Mouse (Mus musculus): ENCODE measurements at regions not wholly inside any gene's neighbourhood (a gene's known extent, or its start where the extent isn't known, plus 50 kb on each side); places are given as distances from the start of the nearest gene placed in this dataset.

- Histone ChIP-seq H3K36me3 (ENCODE audit: control insufficient read depth, insufficient read depth) (no peaks in the 10 kb centered on the region), H3K4me3 (ENCODE audit: low read length) (no peak overlapping the region), H3K9ac (ENCODE audit: low read length) (no peak overlapping the region), H3K9me3 (replicated peaks; ENCODE audit: control insufficient read depth, low read length) (no peaks in the 10 kb centered on the region), H3K27me3 (ENCODE audit: control insufficient read depth, insufficient read depth, low read length) (no peaks in the 10 kb centered on the region), H3K4me2 (ENCODE audit: low read depth, low read length) (no peak overlapping the region), H3K27ac (ENCODE audit: low read length) (no peak overlapping the region), H3K4me1 (ENCODE audit: control insufficient read depth, insufficient read depth, low read length) (no peaks in the 10 kb centered on the region; the same call in 1 of the 2 replicates)
- ATAC-seq (replicated peaks; ENCODE audit: extremely low read depth, insufficient read depth, low FRiP score) = no peak
- 50% methylated on average over 2 of the region's 2 CpGs for WGBS
These were observed 485.4 kb upstream of the Kif18a start for GRCm38 (mm10) chr2:108795145-108795544.

- no peak overlapping the region for H3K27ac ChIP-seq (ENCODE audit: low read length)
- WGBS = 90% methylated on average over 2 of the region's 2 CpGs
- ATAC-seq (replicated peaks; ENCODE audit: extremely low read depth, insufficient read depth, low FRiP score) = no peak
These were observed 483.5 kb upstream of the Kif18a start for GRCm38 (mm10) chr2:108796816-108797581.

GRCm38 (mm10) chr2:108812367-108812766 is 468.2 kb upstream of the Kif18a start:
- H3K27ac ChIP-seq (ENCODE audit: low read length) = no peak overlapping the region
- H3K9ac ChIP-seq (ENCODE audit: low read length) = no peak overlapping the region
- H3K36me3 ChIP-seq (ENCODE audit: control insufficient read depth, insufficient read depth) = no peaks in the 10 kb centered on the region
- H3K9me3 ChIP-seq (replicated peaks; ENCODE audit: control insufficient read depth, low read length) = no peaks in the 10 kb centered on the region
- no peak overlapping the region for H3K4me2 ChIP-seq (ENCODE audit: low read depth, low read length)
- no peaks in the 10 kb centered on the region for H3K27me3 ChIP-seq (ENCODE audit: control insufficient read depth, insufficient read depth, low read length)
- no peaks in the 10 kb centered on the region for H3K4me1 ChIP-seq (ENCODE audit: control insufficient read depth, insufficient read depth, low read length)
- no peak overlapping the region for H3K4me3 ChIP-seq (ENCODE audit: low read length)
- no peak for ATAC-seq (replicated peaks; ENCODE audit: extremely low read depth, insufficient read depth, low FRiP score)

More at GRCm38 (mm10) chr2:108796816-108797581, 483.5 kb upstream of the Kif18a start:
- Histone ChIP-seq H3K27me3 (ENCODE audit: control insufficient read depth, insufficient read depth, low read length) (no peaks in the 10 kb centered on the region), H3K36me3 (ENCODE audit: control insufficient read depth, insufficient read depth) (no peaks in the 10 kb centered on the region), H3K9me3 (replicated peaks; ENCODE audit: control insufficient read depth, low read length) (no peaks in the 10 kb centered on the region), H3K4me1 (ENCODE audit: control insufficient read depth, insufficient read depth, low read length) (no peaks in the 10 kb centered on the region), H3K4me2 (ENCODE audit: low read depth, low read length) (no peak overlapping the region), H3K9ac (ENCODE audit: low read length) (no peak overlapping the region), H3K4me3 (ENCODE audit: low read length) (no peak overlapping the region)

GRCm38 (mm10) chr2:108813040-108813566 is 467.4 kb upstream of the Kif18a start:
- no peak for ATAC-seq (replicated peaks; ENCODE audit: extremely low read depth, insufficient read depth, low FRiP score)
- no peak overlapping the region for H3K4me2 ChIP-seq (ENCODE audit: low read depth, low read length)
- no peaks in the 10 kb centered on the region for H3K4me1 ChIP-seq (ENCODE audit: control insufficient read depth, insufficient read depth, low read length)
- H3K27ac ChIP-seq (ENCODE audit: low read length) = no peak overlapping the region
- 39% methylated on average over 6 of the region's 6 CpGs for WGBS
- no peaks in the 10 kb centered on the region for H3K9me3 ChIP-seq (replicated peaks; ENCODE audit: control insufficient read depth, low read length)
- no peak overlapping the region for H3K9ac ChIP-seq (ENCODE audit: low read length)
- H3K36me3 ChIP-seq (ENCODE audit: control insufficient read depth, insufficient read depth) = no peaks in the 10 kb centered on the region
- no peaks in the 10 kb centered on the region for H3K27me3 ChIP-seq (ENCODE audit: control insufficient read depth, insufficient read depth, low read length)
- no peak overlapping the region for H3K4me3 ChIP-seq (ENCODE audit: low read length)

GRCm38 (mm10) chr2:108816579-108816978 is 464.0 kb upstream of the Kif18a start:
- H3K27ac ChIP-seq (ENCODE audit: low read length) = no peak overlapping the region
- no peaks in the 10 kb centered on the region for H3K4me1 ChIP-seq (ENCODE audit: control insufficient read depth, insufficient read depth, low read length)
- H3K36me3 ChIP-seq (ENCODE audit: control insufficient read depth, insufficient read depth) = no peaks in the 10 kb centered on the region
- H3K27me3 ChIP-seq (ENCODE audit: control insufficient read depth, insufficient read depth, low read length) = no peaks in the 10 kb centered on the region
- no peak overlapping the region for H3K4me2 ChIP-seq (ENCODE audit: low read depth, low read length)
- no peaks in the 10 kb centered on the region for H3K9me3 ChIP-seq (replicated peaks; ENCODE audit: control insufficient read depth, low read length)
- no peak overlapping the region for H3K4me3 ChIP-seq (ENCODE audit: low read length)
- H3K9ac ChIP-seq (ENCODE audit: low read length) = no peak overlapping the region
- ATAC-seq (replicated peaks; ENCODE audit: extremely low read depth, insufficient read depth, low FRiP score) = no peak

- no peak overlapping the region for H3K4me3 ChIP-seq (ENCODE audit: low read length)
- no peaks in the 10 kb centered on the region for H3K36me3 ChIP-seq (ENCODE audit: control insufficient read depth, insufficient read depth)
- no peak overlapping the region for H3K4me2 ChIP-seq (ENCODE audit: low read depth, low read length)
- H3K4me1 ChIP-seq (ENCODE audit: control insufficient read depth, insufficient read depth, low read length) = 0 out of 2 replicates have a peak, but pooled peaks cover 2% of the 10 kb centered on the region
- no peaks in the 10 kb centered on the region for H3K27me3 ChIP-seq (ENCODE audit: control insufficient read depth, insufficient read depth, low read length)
- no peaks in the 10 kb centered on the region for H3K9me3 ChIP-seq (replicated peaks; ENCODE audit: control insufficient read depth, low read length)
- no peak overlapping the region for H3K9ac ChIP-seq (ENCODE audit: low read length)
- ATAC-seq (replicated peaks; ENCODE audit: extremely low read depth, insufficient read depth, low FRiP score) = no peak
- no peak overlapping the region for H3K27ac ChIP-seq (ENCODE audit: low read length)
These were observed 456.5 kb upstream of the Kif18a start for GRCm38 (mm10) chr2:108824025-108824424.

- Histone ChIP-seq H3K9ac (ENCODE audit: low read length) (no peak overlapping the region), H3K27ac (ENCODE audit: low read length) (no peak overlapping the region), H3K4me1 (ENCODE audit: control insufficient read depth, insufficient read depth, low read length) (0 out of 2 replicates have a peak, but pooled peaks cover 2% of the 10 kb centered on the region), H3K9me3 (replicated peaks; ENCODE audit: control insufficient read depth, low read length) (no peaks in the 10 kb centered on the region), H3K4me3 (ENCODE audit: low read length) (no peak overlapping the region), H3K4me2 (ENCODE audit: low read depth, low read length) (no peak overlapping the region), H3K27me3 (ENCODE audit: control insufficient read depth, insufficient read depth, low read length) (no peaks in the 10 kb centered on the region), H3K36me3 (ENCODE audit: control insufficient read depth, insufficient read depth) (no peaks in the 10 kb centered on the region)
- WGBS = 55% methylated on average over 5 of the region's 5 CpGs
- ATAC-seq (replicated peaks; ENCODE audit: extremely low read depth, insufficient read depth, low FRiP score) = no peak
These were observed 454.6 kb upstream of the Kif18a start for GRCm38 (mm10) chr2:108825981-108826380.

GRCm38 (mm10) chr2:108827106-108827838 is 453.3 kb upstream of the Kif18a start:
- Histone ChIP-seq H3K4me3 (ENCODE audit: low read length) (no peak overlapping the region), H3K27me3 (ENCODE audit: control insufficient read depth, insufficient read depth, low read length) (no peaks in the 10 kb centered on the region), H3K27ac (ENCODE audit: low read length) (peak overlapping the region; percentile 5; the same call in 1 of the 2 replicates), H3K9me3 (replicated peaks; ENCODE audit: control insufficient read depth, low read length) (no peaks in the 10 kb centered on the region), H3K4me1 (ENCODE audit: control insufficient read depth, insufficient read depth, low read length) (0 out of 2 replicates have a peak, but pooled peaks cover 2% of the 10 kb centered on the region), H3K4me2 (ENCODE audit: low read depth, low read length) (peak overlapping the region; percentile 22), H3K36me3 (ENCODE audit: control insufficient read depth, insufficient read depth) (no peaks in the 10 kb centered on the region), H3K9ac (ENCODE audit: low read length) (no peak overlapping the region)
- ATAC-seq (replicated peaks; ENCODE audit: extremely low read depth, insufficient read depth, low FRiP score) = peak; percentile 89
- 10% methylated on average over 12 of the region's 12 CpGs for WGBS

Data from heart, embryonic 16.5 days (tissue).